Mouse (Mus musculus): ENCODE results near the gene Lmod2.

DNA sequence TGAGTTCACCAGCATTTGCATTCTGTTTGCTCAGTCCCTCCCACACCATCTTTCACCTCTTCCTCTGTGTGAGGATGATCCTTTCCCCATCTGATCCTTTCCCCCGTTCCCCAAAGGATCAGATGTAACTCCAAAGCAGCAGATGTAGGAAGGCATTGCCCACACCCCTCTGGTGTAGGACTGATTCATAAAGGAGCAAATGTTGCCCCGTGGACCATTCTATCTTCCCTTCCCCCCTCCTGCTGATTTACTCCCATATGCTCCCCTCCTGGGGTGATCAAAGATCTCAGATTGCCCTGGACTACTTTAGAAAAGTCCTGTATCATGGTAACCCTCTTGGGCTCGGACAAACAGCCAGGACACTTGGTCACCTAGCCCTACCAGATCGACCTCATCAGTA is 3.2 kb downstream of the Lmod2 start:
- TF ChIP-seq CTCF (IDR thresholded peaks at IDR 0.05; ENCODE audit: extremely low read depth, insufficient read depth, low read length) (no peak), POLR2A (IDR thresholded peaks at IDR 0.05; ENCODE audit: extremely low read depth, insufficient read depth, low read length) (no peak)

All from cortical plate, adult 2 months (tissue).